Mouse (Mus musculus): ENCODE measurements around the gene Gm20388.

DNA sequence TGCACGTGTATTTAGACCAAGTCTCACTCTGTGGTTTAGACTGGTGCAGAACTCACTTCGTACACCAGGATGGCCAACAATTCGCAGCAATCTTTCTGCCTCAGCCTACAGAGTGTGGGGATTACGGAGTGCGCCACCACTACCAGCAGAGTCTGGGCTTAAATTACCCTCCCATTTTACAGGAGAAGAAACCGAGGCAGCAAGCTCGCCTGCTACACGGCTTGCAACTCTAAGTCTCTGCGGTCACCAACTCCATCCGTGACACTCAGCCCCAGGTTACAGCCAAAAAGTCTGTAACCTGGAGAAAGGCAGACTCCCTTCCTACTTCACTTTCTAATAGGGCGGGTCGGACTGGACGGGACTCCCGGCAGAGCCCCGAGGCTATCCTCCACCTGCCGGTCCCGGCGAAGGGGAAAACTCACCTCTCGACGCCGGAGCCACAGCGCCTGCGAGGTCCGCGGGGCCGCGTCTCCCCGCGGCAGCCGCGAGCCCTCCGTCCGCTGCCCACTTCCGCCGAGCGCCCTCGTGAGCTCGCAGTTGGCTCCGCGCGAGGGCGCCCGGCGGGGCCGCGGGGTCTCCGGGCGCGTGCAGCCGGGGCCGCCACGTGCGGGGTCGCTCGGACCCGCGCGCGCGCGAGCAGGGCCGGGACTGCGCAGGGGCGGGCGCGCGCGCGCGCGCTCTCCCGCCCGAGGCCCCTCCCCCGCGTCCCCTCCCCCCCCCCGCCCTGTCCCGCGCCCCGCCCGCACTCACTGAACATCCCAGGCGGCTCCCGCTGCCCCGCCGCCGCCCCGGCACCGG is 4110.0 kb downstream of the Gm20388 start:
- no peak for TF ChIP-seq POLR2A (IDR thresholded peaks at IDR 0.05; ENCODE audit: extremely low read depth, insufficient read depth, low read length)
- TF ChIP-seq CTCF (IDR thresholded peaks at IDR 0.05; ENCODE audit: extremely low read depth, insufficient read depth, low read length), result no peak

Data from cortical plate, adult 2 months (tissue).